Mouse (Mus musculus): ENCODE data around the gene Ptrh2.

Ptrh2 gene

DNA sequence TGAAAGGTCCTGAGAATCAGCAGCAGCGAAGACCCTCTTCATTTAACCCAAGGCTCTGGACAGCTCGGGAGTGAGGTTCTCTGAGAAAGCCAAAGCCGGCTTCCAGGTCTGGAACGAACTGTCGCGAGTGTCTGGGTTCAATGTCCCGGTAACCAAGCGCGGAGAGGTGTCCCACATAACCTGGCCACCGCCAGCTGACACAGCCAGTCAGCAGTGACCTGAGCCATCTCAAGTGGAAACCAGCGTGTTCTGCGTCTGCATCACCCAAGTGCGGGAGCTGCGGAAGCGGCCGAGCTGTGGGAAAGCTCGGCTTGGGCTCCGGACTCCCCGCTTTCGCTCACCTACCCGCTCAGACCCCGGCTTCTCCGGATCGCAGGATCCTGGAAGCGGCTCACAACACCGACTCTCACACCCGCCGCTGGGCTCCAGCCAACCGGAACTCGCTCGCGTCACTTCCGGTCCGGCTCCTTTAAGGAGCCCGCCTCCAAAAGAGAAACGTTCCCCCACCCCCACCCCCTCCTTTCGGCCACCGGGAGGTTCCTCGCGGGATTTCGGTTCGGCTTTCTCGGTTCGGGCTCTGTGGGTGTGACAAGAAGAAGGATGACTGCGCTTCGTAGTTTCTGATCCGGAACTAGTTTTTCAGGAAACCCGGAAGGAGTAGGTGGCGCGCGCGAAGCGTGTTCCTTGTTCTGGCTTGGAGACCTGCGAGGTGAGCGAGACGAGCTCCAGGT lies at the start of gene Ptrh2, which contains the start of gene Vmp1:
TSS of gene Ptrh2 (plus strand) at position 591 of the 731 bp plus-strand sequence.
TSS of gene Vmp1 (minus strand) at position 442 of the 731 bp plus-strand sequence.
- peak; percentile 91 for DNase-seq

GRCm38 (mm10) chr11:86634396-86634795 lies 49.4 kb upstream of the Ptrh2 start:
- no peak for DNase-seq

- no peak for DNase-seq
These were observed 46.1 kb upstream of the Ptrh2 start for GRCm38 (mm10) chr11:86637697-86638096.

DNA sequence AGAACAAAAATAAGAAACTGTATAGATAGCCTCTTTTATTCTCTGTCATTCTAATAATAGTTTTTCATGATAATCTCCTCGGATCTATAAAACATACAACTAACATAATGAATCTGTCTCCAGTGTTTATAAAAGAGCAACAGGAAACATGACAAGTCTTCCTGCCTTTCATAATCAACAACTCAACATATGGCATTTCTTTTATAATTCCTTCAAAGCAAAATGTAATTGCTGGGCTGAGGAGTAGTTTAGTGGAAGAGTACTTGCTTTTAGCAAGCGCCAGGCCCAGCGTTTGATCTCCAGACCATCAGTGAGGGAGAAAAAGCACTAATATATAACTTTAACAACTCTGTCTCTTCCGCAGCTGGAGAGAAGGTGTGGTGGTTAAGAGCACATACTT lies 42.1 kb upstream of the Ptrh2 start:
- DNase-seq, result no peak

GRCm38 (mm10) chr11:86644553-86644952 lies 39.2 kb upstream of the Ptrh2 start:
- no peak for DNase-seq

DNA sequence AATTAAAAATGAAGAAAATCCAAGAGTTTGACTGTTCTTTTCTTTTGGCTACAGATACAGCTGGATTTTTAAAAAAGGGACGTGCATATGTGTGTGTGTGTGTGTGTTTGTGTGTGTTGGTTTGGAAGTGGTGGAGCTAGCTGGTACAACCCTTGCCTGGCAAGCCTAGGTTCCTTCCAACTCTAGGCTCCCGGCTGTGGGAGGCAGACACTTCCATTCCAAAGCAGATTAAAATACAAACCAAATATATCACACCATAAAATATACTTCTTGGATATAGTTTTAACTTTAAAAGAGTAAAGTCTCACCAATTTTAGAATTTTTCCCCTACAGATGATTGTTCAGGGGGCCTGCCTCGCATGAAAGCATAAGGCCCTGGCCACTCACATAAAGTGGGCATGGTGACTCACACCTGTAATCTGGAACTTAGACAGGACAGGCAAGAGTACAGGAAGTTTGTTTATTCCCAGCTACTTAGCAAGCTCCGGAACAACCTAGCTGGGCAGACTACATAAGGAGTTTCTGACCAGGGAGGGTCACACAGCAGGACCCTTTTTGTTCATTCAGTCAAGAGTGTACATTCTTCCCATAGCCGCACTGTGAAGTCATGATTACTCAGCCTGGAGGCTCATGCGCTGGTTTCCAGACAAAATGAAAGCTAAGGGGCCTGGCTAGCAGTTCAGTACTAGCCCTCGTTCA lies 37.5 kb upstream of the Ptrh2 start:
- peak; percentile 32 for DNase-seq

DNA sequence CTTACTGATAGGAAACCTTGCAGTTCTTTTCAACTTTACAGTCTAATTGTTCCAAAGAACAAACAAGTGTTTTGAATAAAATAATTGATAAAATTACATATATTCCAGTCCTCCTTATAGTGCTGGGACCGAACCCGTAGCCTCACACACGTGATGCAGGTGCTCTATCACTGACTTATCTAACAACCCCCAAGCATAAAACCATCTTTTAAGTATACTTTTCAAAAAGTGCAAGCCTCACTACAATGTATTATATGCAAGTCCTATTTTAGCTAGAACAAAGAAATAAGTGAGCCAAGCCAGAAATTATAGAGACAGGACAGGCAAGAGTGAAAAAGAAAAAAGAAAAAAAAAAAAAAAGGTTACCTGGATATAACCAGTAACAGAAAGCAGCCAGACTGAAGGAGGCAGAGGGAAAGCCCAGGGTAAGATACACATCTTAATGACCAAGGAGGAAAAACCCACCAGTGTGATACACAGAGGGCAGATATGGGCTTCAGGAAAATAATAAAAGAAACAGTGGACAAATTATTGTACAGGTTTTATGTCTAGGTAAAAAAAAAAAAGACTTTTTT lies 36.8 kb upstream of the Ptrh2 start:
- DNase-seq, result no peak

GRCm38 (mm10) chr11:86647706-86648447 lies 35.9 kb upstream of the Ptrh2 start:
- DNase-seq, result no peak

GRCm38 (mm10) chr11:86649542-86649941 lies 34.2 kb upstream of the Ptrh2 start:
- no peak for DNase-seq

- no peak for DNase-seq
These were observed 33.1 kb upstream of the Ptrh2 start for GRCm38 (mm10) chr11:86650676-86651075.

DNA sequence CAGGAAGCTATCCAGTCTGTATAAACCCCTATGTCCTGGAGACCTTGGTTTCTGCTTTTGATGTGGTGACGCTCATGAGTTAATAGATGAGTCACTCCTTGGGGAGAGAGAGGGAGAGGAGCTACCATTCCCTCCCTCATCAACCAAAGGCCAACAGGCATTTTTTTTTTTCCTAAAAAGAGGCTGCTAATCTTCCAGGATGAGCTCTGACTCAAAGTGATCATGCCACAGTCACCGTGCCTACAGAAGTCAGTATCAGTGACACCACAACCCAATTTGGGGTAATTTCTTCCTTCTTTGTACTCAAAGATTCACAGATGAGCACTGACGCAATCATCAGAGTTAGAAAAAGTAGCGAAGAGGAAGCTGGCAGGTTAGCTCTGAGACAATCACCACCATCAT lies 31.2 kb upstream of the Ptrh2 start:
- DNase-seq, result no peak

DNA sequence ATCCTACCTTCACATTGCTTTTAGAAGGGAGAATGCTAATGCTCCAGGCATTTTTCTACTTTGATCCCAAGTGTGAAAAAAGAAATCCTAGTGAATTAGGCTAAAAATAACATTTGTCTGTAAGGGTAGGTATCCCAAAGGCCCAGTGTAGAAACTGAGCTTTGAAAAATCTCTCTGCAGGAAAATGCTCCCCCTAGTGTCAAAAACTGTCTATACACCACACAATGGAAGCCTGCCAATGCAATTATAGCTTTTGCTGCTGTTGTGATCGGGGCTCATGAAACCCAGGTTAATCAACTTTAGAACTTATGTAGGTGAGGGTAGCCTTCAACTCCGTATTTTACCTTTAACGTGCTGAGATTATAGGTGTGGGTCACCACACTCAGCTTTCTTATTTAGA lies 30.3 kb upstream of the Ptrh2 start:
- peak; percentile 32 for DNase-seq

DNA sequence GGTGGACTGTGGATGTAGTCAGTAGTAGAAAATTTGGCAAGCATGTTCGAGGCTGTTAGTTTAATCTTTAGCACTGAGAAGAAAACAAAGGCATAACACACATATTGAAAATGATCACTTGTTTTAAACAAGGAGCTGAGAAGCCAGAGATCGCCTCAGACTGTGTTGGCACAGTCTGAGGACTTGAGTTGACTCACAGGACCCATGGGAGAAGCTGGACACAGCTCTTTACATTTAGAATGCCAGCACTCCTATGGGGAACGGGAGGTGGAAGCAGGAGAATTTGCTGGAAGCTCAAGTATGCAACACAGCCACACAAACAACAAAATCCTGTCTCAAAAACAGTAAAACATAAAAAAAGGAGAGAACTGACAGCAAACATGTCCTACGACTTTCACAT lies 29.7 kb upstream of the Ptrh2 start:
- DNase-seq, result no peak

DNA sequence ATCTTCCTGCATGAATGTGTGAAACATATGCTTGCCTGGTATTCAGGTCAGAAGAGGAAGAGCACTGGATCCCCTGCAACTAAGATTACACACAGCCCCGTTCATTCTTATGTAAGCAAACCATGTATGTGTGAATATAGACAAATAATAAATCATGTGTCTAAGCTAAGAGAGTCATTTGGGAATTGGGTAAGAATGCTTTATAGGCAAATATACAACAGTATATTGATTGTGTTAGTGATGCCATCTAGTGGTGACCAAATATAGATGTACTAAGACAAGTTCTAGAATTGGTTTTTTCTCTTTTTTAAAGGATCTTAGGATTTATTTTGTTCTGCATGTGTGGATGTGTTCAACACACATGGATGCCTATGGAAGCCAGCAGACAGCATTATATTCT lies 28.1 kb upstream of the Ptrh2 start:
- DNase-seq, result no peak

DNA sequence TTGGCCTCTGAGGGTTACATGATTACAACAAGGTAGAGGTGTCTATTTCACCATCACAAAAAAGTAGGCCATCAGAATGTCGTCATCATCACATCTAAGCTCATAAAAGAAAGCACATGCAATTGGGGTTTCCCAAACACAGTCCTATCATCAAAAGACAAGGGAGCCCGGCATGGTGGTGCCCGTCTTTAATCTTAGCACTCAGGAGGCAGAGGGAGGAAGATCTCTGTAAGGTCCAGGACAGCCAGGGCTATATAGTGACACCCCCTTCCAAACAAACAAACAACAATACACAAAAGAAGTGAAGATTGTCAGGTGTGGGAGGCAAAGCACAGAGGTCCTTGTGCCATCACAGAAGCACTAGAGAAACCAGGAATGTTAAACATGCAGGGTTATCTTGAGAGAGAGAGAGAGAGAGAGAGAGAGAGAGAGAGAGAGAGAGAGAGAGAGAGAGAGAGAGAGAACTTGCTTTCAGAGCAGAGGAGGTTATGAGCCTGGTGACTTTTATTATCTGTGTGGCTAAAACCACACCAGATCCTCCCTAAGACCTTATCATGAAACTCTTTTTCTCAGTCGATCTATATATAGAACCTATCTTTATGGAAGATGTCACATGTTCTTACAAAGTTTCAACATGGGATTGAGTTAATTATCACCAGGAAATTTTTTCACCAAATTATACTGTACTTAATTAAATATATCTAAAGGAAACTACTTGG lies 26.8 kb upstream of the Ptrh2 start:
- no peak for DNase-seq

GRCm38 (mm10) chr11:86657863-86658262 lies 25.9 kb upstream of the Ptrh2 start:
- no peak for DNase-seq

GRCm38 (mm10) chr11:86662986-86663895 lies 20.5 kb upstream of the Ptrh2 start:
- DNase-seq, result no peak

GRCm38 (mm10) chr11:86663977-86664376 lies 19.8 kb upstream of the Ptrh2 start:
- DNase-seq, result no peak

DNA sequence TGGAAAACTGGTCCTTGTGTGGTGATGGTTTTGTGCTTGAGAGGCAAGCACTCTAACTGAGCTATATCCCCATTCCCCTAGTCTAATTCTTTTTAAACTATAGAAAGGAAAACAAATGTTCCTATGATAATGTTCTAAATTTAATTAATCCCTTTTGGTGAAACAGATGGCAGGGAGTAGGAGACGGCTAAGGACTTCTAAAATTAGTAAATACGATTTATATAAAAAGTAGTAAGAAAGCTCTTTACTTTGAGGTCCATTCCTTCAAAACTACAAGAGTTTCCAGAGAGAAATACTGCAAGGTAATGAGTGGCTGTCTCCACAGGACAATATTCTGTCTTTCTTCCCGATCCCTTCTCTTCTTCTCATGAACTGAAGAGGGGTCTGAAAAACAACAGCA lies 19.4 kb upstream of the Ptrh2 start:
- no peak for DNase-seq

DNA sequence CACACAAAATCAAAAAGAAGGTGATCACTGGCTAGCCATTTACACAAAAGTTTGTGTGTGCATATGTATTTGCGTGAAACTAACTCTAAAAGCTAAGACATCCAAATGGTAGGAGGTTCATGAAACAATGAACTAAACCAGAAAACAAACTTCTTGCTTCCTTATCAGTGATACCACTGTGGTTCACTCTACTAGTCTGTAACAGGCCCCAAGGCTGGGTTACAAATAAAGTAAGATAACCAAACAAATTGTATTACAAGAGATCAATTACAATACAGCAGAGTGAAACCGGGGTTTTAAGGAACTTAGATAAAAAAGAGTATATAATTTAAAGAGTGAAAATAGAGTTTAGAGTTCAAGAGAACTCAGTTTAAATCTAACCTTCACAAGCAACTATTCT lies 16.2 kb upstream of the Ptrh2 start:
- DNase-seq, result no peak

DNA sequence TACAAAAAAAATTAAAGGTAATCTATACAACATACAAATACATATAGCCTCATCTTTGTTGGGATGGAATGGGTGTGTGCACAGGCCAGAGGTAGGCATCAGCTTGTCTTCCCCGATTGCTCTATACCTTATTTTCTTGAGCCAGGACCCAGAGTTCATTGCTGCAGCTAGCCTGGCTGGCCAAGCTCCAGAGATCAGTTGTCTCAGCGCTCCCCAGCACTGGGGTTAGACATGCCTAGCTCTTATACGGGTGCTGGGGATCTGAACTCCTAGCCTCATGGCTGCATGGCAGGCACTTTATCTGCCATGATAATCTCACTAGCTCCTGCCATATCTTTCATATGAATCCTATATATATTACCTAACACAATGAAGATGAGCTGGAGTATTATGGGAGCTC lies 15.6 kb upstream of the Ptrh2 start:
- DNase-seq, result no peak
